Mouse (Mus musculus): Measurements from ENCODE around the gene Olfr716. TPM values are rescaled to one million over a fixed set of nuclear protein-coding genes. Genes with fewer than 3 reads are reported as not detected.

Gene Olfr716
- not detected in 2 replicates for polyA plus RNA-seq (2012; rRNA removed)

GRCm38 (mm10) chr7:107138027-107138426, at the start of gene Olfr716:
TSS of gene Olfr716 (plus strand) at chr7:107138327.

DNA sequence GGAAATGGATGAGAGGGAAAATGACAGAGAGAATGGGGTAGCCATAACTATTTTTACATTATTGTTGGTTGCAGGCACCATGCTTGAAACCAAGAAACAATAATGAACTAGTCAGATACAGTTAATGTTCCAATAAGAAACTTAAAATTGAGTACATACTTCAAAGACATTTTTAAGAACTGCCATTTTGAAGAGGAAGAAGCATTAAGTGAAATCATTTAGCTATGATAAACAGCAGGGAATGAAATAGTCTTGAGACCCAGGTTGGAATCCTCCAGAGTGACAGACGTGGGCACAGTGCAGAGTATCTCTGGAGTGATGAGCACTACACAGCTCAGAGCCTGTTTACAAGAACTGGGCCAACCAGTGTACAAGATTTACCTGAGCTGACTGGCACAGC, 45.2 kb upstream of the Olfr716 start, which contains the start of gene Olfr17:
TSS of gene Olfr17 (plus strand) at position 301 of the 400 bp plus-strand sequence.

GRCm38 (mm10) chr7:107110269-107110668, 27.9 kb upstream of the Olfr716 start, which contains the start of gene Olfr715b:
TSS of gene Olfr715b (minus strand) at chr7:107110369.

DNA sequence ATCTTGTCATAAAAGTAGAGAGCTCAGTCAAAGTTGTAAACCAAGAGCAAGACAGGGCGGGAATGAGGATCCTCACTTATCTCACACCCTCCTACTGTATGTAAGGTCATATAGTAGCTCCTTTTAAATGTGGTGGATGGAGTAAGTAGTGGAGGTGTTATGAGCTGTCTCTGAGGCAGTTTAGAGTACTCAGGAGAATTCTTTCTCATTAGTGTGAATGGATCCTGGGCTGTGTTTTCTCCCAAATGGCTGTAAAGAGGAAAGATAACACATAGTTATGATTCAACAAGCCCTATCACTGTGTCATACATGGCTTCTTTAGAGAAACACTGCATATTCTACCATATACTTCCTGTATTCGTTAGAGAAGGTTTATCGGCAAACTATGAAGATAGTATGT, 7.1 kb upstream of the Olfr716 start, which contains the start of gene Olfr715:
TSS of gene Olfr715 (minus strand) at position 101 of the 400 bp plus-strand sequence.

DNA sequence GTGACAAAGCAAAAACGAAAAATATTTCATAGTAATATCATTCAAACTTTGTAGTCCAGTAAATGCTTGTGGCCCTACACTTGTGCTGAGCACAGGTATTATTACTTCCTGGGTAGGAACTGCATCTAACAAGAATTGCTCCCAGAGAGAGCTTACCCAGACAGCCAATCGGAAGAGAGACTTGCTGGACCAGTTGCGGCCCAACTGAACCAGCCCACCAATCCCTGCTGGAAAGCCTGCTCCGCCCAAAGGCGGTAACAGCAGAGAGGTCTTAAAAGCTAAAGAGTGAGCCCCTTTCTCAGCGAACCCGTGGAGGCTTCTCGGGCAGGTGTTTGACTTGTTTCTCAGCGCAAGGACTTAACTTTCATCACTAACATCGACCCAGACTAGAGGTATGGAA, 28.6 kb downstream of the Olfr716 start, which contains the start of gene Nlrp14:
TSS of gene Nlrp14 (plus strand) at position 301 of the 400 bp plus-strand sequence.

Other genes starting within 250 kb of the Olfr716 start
- not detected in 2 replicates for gene Olfr707, start 237.1 kb upstream of the Olfr716 start, polyA plus RNA-seq (2012; rRNA removed)
- gene Olfr1532-ps1, start 230.3 kb upstream of the Olfr716 start, polyA plus RNA-seq (2012; rRNA removed): not detected in 2 replicates
- gene Olfr709-ps1, start 206.1 kb upstream of the Olfr716 start, polyA plus RNA-seq (2012; rRNA removed): not detected in 2 replicates
- gene Olfr710, start 190.0 kb upstream of the Olfr716 start, polyA plus RNA-seq (2012; rRNA removed): not detected in 2 replicates
- gene Olfr6, start 174.4 kb upstream of the Olfr716 start, polyA plus RNA-seq (2012; rRNA removed): not detected in 2 replicates
- gene Olfr711, start 162.9 kb upstream of the Olfr716 start, polyA plus RNA-seq (2012; rRNA removed): not detected in 2 replicates
- gene Olfr2, start 132.3 kb upstream of the Olfr716 start, polyA plus RNA-seq (2012; rRNA removed): not detected in 2 replicates
- gene Olfr713, start 107.2 kb upstream of the Olfr716 start, polyA plus RNA-seq (2012; rRNA removed): not detected in 2 replicates
- gene Olfr714, start 67.3 kb upstream of the Olfr716 start, polyA plus RNA-seq (2012; rRNA removed): not detected in 2 replicates
- not detected in 2 replicates for gene Olfr17, start 45.1 kb upstream of the Olfr716 start, polyA plus RNA-seq (2012; rRNA removed)
- not detected in 2 replicates for gene Olfr715b, start 28.0 kb upstream of the Olfr716 start, polyA plus RNA-seq (2012; rRNA removed)
- not detected in 2 replicates for gene Olfr715, start 7.2 kb upstream of the Olfr716 start, polyA plus RNA-seq (2012; rRNA removed)
- gene Nlrp14, start 28.7 kb downstream of the Olfr716 start, polyA plus RNA-seq (2012; rRNA removed): not detected in 2 replicates
- not detected in 2 replicates for gene Rbmxl2, start 71.1 kb downstream of the Olfr716 start, polyA plus RNA-seq (2012; rRNA removed)
- 0.36 and 0.42 TPM in 2 replicates for gene Syt9, start 232.4 kb downstream of the Olfr716 start, polyA plus RNA-seq (2012; rRNA removed)

Data from colon, adult 2 months (tissue).